Mouse (Mus musculus): ENCODE data around the gene F830045P16Rik.

GRCm38 (mm10) chr2:129563944-129564709 lies 27.7 kb upstream of the F830045P16Rik start:
- TF ChIP-seq POLR2A (IDR thresholded peaks at IDR 0.05; ENCODE audit: borderline replicate concordance, extremely low read depth, insufficient read depth, insufficient read length, poor library complexity, severe bottlenecking) (no peak), CTCF (IDR thresholded peaks at IDR 0.05; ENCODE audit: borderline replicate concordance, extremely low read depth, insufficient read depth, insufficient read length) (no peak)
